Mouse (Mus musculus): ENCODE results near the gene Hs3st5.

DNA sequence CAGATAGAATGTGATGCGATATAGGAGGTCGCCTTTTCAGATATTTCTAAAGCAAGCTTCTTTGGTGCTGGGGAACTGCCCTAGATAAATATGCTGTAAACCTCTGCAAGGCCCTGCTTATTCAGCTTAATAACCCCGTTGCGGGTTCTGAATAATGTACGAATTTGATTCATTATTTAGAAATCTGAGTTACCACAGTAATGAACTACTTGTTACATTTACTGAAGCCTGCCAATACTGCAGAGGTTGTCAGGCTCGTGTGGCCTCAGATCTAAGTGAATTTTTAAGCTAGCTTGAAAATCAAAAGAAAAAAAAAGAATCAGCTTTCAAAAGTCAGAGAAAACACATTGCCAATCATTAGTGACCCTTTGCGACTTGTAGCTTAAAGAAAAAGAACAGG is 280.4 kb downstream of the Hs3st5 start:
- TF ChIP-seq CTCF (IDR thresholded peaks at IDR 0.05; ENCODE audit: low read depth) (no peak), EP300 (IDR thresholded peaks at IDR 0.05; ENCODE audit: low read depth) (no peak)

Data from liver, embryonic 14.5 days (tissue).